In the genomic region with DNA sequence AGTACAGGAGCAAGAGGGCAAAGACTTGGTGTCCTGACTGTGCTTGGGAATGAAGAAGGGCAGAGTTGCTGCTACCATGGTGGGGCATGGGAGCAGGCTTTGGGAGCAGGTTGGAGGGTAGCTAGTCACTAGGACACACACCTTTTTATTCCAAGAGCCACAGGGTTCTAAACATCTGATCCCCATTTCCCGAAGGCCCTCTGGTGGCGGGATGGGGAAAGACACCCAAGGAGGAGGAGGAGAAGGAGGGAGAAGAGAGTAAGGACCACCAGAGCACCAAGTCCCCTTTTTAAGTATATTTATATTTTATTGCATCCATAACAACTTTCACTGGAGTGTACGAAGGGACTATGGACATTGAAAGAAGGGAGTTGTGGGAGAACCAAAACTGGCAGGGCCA, we compare ENCODE assay signal across 9 mouse cellular contexts. TPM values are rescaled to one million over a fixed set of nuclear protein-coding genes. Genes with fewer than 3 reads are reported as not detected.
DNase-seq lines count a peak whose midpoint lies in the region; ATAC-seq and TF ChIP-seq lines count a peak whose summit lies in the region.
"Had no signal": no experiment of that assay in that cellular context is flagged by ENCODE, and none has a peak within 500 bp of the region (broad histone marks: within the 10 kb centered on the region; RNA-seq: fewer than 3 reads in every experiment).

No protein-coding gene starts in this region.

- H3K27ac ChIP-seq in heart, postnatal 0 days (ENCODE audit: low read depth) = no peak overlapping the region
- H3K27ac ChIP-seq in heart, embryonic 12.5 days (ENCODE audit: poor library complexity, severe bottlenecking) = no peak overlapping the region
- H3K27ac ChIP-seq in neural tube, embryonic 11.5 days (ENCODE audit: low read depth, low read length) = no peak overlapping the region
- H3K27ac ChIP-seq: limb, embryonic 12.5 days had no signal

- no peaks in the 10 kb centered on the region for H3K4me1 ChIP-seq in heart, postnatal 0 days (ENCODE audit: control insufficient read depth, insufficient read depth)
- no peaks in the 10 kb centered on the region for H3K4me1 ChIP-seq in heart, embryonic 12.5 days (replicated peaks)
- no peaks in the 10 kb centered on the region for H3K4me1 ChIP-seq in neural tube, embryonic 11.5 days (ENCODE audit: control insufficient read depth, insufficient read depth, low read length)
- H3K4me1 ChIP-seq: limb, embryonic 12.5 days had no signal

- H3K4me3 ChIP-seq in heart, postnatal 0 days (ENCODE audit: low read depth, low read length) = no peak overlapping the region
- no peak overlapping the region for H3K4me3 ChIP-seq in heart, embryonic 12.5 days
- no peak overlapping the region for H3K4me3 ChIP-seq in neural tube, embryonic 11.5 days (ENCODE audit: low read depth, low read length)
- H3K4me3 ChIP-seq: limb, embryonic 12.5 days had no signal

- H3K36me3 ChIP-seq in heart, postnatal 0 days (replicated peaks; ENCODE audit: control insufficient read depth, insufficient read depth, low read length) = no peaks in the 10 kb centered on the region
- no peaks in the 10 kb centered on the region for H3K36me3 ChIP-seq in heart, embryonic 12.5 days
- H3K36me3 ChIP-seq in neural tube, embryonic 11.5 days (ENCODE audit: control insufficient read depth, insufficient read depth, low read length) = no peaks in the 10 kb centered on the region
- H3K36me3 ChIP-seq: limb, embryonic 12.5 days had no signal

- no peaks in the 10 kb centered on the region for H3K27me3 ChIP-seq in heart, postnatal 0 days (ENCODE audit: control insufficient read depth, insufficient read depth, low read length)
- no peaks in the 10 kb centered on the region for H3K27me3 ChIP-seq in heart, embryonic 12.5 days (replicated peaks)
- no peaks in the 10 kb centered on the region for H3K27me3 ChIP-seq in neural tube, embryonic 11.5 days (ENCODE audit: control insufficient read depth, insufficient read depth, low read length)
- H3K27me3 ChIP-seq: limb, embryonic 12.5 days had no signal

- peak; percentile 60 for TF ChIP-seq CTCF in heart, postnatal 0 days (IDR thresholded peaks at IDR 0.05; ENCODE audit: low read depth)

- no peak overlapping the region for H3K9ac ChIP-seq in heart, postnatal 0 days (replicated peaks; ENCODE audit: low read depth, low read length)
- H3K9ac ChIP-seq in heart, embryonic 12.5 days = no peak overlapping the region
- no peak overlapping the region for H3K9ac ChIP-seq in neural tube, embryonic 11.5 days (ENCODE audit: low read length)
- H3K9ac ChIP-seq: limb, embryonic 12.5 days had no signal

- WGBS in heart, postnatal 0 days = 11% methylated on average over 3 of the region's 3 CpGs
- 21% methylated on average over 3 of the region's 3 CpGs for WGBS in heart, embryonic 12.5 days
- 13% methylated on average over 3 of the region's 3 CpGs for WGBS in neural tube, embryonic 11.5 days

- no peak overlapping the region for H3K4me2 ChIP-seq in heart, postnatal 0 days (ENCODE audit: low read depth, low read length)
- H3K4me2 ChIP-seq in heart, embryonic 12.5 days = no peak overlapping the region
- H3K4me2 ChIP-seq in neural tube, embryonic 11.5 days (ENCODE audit: low read depth) = no peak overlapping the region
- H3K4me2 ChIP-seq: limb, embryonic 12.5 days had no signal

- ATAC-seq in heart, postnatal 0 days (ENCODE audit: insufficient read depth, low read depth) = no peak
- no peak for ATAC-seq in heart, embryonic 12.5 days (ENCODE audit: insufficient number of reproducible peaks, low FRiP score)
- ATAC-seq in neural tube, embryonic 11.5 days (ENCODE audit: insufficient read depth, low FRiP score, low TSS enrichment) = no peak

- DNase-seq in heart, postnatal 0 days (ENCODE audit: low spot score) = peak; percentile 34
- peak; percentile 5 to 11 for DNase-seq in B cell, adult 2 months
- peak; percentile 75 for DNase-seq in adrenal gland, postnatal 10 days
- DNase-seq in embryo, embryonic 11 days = peak; percentile 62
- peak; percentile 13 to 18 for DNase-seq in layer of hippocampus, postnatal 14 days (ENCODE audit: low spot score in 2 of 2)
- DNase-seq in neural tube, embryonic 11.5 days (ENCODE audit: low spot score) = peak; percentile 57
- DNase-seq in natural killer cell, adult 2 months (ENCODE audit: low spot score in 2 of 2) = no peak

- H3K9me3 ChIP-seq in heart, postnatal 0 days (replicated peaks; ENCODE audit: control insufficient read depth, low read length) = no peaks in the 10 kb centered on the region
- no peaks in the 10 kb centered on the region for H3K9me3 ChIP-seq in heart, embryonic 12.5 days (replicated peaks)
- no peaks in the 10 kb centered on the region for H3K9me3 ChIP-seq in neural tube, embryonic 11.5 days (ENCODE audit: control insufficient read depth, low read length)
- H3K9me3 ChIP-seq: limb, embryonic 12.5 days had no signal

- no peak for TF ChIP-seq EP300 in heart, postnatal 0 days (IDR thresholded peaks at IDR 0.05; ENCODE audit: low read depth)

RNA-seq across cellular contexts. Expression of a gene that starts 57.0 kb away (rescaled TPM):
- 25.8 and 29.9 TPM in 2 replicates for total RNA-seq in heart, postnatal 0 days (2014; rRNA removed; ENCODE audit: low replicate concordance)
- 5.0 and 5.2 TPM in 2 replicates for polyA plus RNA-seq in heart, postnatal 0 days (2015; fragmentation: Nextera tagmentation; extraction: Ambion mirVana)
- polyA plus RNA-seq in heart, embryonic 12.5 days (2016; fragmentation: Nextera tagmentation; extraction: Ambion mirVana) = 15.7 and 17.4 TPM in 2 replicates
- total RNA-seq in adrenal gland, postnatal 10 days (2021) = 10 to 100 TPM; 36.0 to 49.3 TPM
- 100 to 1,000 TPM; 109 to 119 TPM for total RNA-seq in layer of hippocampus, postnatal 14 days (2021)
- polyA plus RNA-seq in neural tube, embryonic 11.5 days (2014; fragmentation: Nextera tagmentation; extraction: Ambion mirVana) = 26.0 and 29.0 TPM in 2 replicates

Comparison
In these comparisons a context has a peak if more than half of its experiments do, and no peak if none do; other contexts are left out.
1. DNase-seq: peak in heart, postnatal 0 days (single experiment), B cell, adult 2 months (2 of 2), adrenal gland, postnatal 10 days (single experiment), embryo, embryonic 11 days (single experiment), layer of hippocampus, postnatal 14 days (2 of 2) and neural tube, embryonic 11.5 days (single experiment); none in natural killer cell, adult 2 months (0 of 2).